Mouse (Mus musculus) heart, postnatal 14 days (tissue): ENCODE measurements around the gene Rab43. TPM values are rescaled to one million over a fixed set of nuclear protein-coding genes. Genes with fewer than 3 reads are reported as not detected.

Experiments used
- DNase-seq, 2 experiments: peaks; one replicate each; pipeline ENCODE4 v3.0.0; 2021 to 2022
- intact Hi-C: fragments of 180-260 bp; cut with DNase I; formaldehyde crosslinking; loops from one replicate; pipeline ENCODE4 v1.15.1; 2025
- long read RNA-seq, 2 experiments: library from polyadenylated mRNA; stranded (forward); transcript quantifications; one replicate each; pipeline ENCODE4 v2.0.0; 2021
- total RNA-seq, 2 experiments: library from RNA; stranded (reverse); gene quantifications; 2 replicates each; pipeline ENCODE4 v1.2.3; 2021

Gene Rab43
- total RNA-seq, result 10 to 100 TPM; 16.7 to 17.4 TPM
- long read RNA-seq, experiment 1, full-length matches to known transcripts, result 3 of 4 reads
- long read RNA-seq, experiment 1, partial matches to known transcripts, result 0 of 4 reads
- long read RNA-seq, experiment 1, other reads (novel, unspliced or antisense), result 1 of 4 reads
- long read RNA-seq, experiment 2, full-length matches to known transcripts, result 7 of 9 reads
- long read RNA-seq, experiment 2, partial matches to known transcripts, result 1 of 9 reads
- long read RNA-seq, experiment 2, other reads (novel, unspliced or antisense), result 1 of 9 reads

DNA sequence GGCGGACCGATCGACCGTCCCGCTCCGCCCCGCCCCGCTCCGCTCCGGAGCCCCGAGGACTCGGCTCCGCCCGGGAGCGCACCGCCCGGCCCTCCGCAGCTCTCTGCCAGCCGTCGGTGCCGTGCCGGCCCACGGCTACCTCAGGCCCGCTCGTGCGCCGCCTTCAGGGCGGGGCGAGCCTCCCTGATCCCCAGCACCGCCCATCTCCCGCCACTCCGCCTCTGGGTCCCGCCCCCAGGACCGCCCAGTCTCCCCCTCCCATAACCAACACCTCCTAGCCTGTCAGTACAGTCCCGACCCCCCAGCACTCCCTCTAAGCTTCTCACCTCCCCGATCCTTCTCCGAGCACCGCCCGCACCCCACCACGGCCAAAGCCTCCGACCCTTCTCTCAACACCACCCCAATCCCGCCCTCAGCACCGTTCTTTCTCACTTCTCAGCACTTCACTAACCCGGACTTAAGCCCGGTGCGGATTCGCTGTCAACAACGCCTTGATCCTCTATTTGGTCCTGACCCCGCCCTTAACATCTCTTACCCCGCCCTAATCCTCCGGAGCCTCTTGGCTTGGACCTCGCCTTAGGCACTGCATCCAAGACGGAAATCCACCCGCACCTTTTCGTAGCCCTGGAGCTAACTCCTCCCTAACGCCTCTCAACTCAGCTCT lies at the start of gene Rab43:
Gene Rab43, minus strand, starts transcription at position 490 of the 664 bp plus-strand sequence.
- DNase-seq, result peak; percentile 95 to 96
- intact Hi-C loops, result loop anchor here (5.0 kb wide), 1 partner anchor 50 kb away; no protein-coding TSS in a partner anchor

DNA sequence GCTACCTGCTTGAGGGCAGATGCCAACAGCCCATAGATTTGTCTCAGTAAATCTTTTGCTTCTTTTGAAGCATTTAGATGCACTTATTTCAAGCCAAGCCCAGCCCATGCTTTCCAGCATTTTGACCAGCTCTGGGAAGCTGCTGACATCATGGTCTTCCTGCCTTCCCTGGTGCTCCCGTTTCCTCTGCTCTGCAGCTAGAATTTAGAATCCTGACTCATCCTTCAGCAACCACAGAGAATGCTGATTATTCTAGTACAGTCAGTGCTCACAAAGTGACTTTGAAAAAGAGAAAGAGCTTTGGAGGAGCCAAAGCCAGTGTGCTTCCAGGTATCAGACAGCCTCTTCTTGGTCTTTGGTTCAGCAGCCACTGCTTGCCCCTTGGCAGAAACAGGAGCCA lies 45.1 kb upstream of the Rab43 start:
- intact Hi-C loops, result no loop called here
- DNase-seq, result no peak

DNA sequence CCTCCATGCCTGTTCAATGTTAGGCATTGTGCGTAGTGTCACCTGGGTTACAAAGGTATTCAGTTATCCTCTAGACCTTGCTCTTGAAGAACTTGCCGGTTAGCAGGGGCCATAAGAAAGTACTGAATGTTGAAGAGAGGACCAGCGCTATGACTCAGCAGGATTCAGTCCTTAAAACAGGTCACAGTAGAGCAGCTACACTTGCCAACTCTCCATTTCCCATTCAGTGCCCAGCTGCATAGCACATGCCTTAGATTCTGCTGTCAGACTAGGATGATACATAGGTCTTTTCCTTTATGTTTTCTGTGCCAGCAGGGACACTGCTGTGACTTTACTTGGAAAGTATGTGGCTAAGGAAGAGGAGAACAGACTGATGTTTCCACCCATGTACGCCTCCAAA lies 41.5 kb upstream of the Rab43 start:
- intact Hi-C loops, result no loop called here
- DNase-seq, result no peak

DNA sequence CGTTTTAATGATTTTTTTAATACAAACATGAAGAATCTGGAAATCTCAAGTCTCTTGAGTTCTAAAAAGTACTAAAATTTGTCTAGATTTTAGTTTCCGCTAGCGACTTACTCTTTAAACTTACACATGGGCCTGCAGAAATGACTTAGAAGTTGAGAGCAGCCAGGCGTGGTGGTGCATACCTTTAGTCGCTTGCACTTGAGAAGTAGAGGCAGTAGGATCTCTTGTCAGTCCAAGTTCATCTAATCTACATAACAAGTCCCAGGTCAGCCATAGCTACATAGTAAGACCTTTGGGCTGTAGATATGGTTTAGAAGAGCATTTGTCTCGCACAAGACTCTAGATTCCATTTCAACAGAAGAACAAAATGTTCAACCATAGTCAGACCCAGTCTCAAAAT lies 39.9 kb upstream of the Rab43 start:
- no peak for DNase-seq
- intact Hi-C loops, result loop anchor here (2.0 kb wide), 1 partner anchor 35 kb away; the partner anchor contains the start of gene Copg1

DNA sequence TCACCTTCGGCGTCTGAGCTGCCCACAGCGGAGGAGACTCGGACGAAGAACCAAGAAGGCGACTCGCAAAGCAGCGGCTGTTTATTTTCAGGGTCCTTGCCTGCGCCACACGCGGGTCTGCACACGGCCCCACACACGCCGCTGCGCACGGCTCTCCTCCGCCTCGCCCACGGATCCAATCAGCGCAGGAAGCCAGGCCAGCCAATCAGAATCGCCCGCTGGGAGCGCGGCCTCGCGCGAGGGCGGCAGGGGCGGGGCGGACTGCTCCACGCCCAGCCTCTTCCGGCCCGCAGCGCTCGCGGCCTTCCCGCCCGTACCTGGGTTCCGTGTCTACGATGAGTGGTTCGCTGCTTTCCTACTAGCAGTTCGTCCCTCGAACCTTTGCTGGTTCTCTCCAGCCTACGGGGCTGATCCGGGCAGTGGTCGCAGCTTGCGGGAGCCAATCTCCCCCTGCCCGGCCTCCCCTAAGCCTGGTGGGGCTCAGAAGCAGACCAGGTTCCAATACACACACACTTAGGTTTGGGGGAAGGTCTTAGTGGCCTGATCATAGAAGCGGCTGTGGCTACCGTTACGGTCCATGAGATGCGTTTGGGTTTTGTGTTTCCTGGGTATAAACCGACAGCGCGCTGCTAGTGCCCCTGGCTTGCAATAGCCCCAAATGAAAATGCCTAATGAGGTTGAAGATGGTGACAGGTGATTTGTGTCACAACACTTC lies 39.1 kb upstream of the Rab43 start, which contains the start of gene Cnbp:
Gene Cnbp, minus strand, starts transcription at position 207 of the 715 bp plus-strand sequence.
- peak; percentile 98 to 99 for DNase-seq
- intact Hi-C loops, result loop anchor here (2.0 kb wide), 1 partner anchor 36 kb away; the partner anchor contains the start of gene Copg1

DNA sequence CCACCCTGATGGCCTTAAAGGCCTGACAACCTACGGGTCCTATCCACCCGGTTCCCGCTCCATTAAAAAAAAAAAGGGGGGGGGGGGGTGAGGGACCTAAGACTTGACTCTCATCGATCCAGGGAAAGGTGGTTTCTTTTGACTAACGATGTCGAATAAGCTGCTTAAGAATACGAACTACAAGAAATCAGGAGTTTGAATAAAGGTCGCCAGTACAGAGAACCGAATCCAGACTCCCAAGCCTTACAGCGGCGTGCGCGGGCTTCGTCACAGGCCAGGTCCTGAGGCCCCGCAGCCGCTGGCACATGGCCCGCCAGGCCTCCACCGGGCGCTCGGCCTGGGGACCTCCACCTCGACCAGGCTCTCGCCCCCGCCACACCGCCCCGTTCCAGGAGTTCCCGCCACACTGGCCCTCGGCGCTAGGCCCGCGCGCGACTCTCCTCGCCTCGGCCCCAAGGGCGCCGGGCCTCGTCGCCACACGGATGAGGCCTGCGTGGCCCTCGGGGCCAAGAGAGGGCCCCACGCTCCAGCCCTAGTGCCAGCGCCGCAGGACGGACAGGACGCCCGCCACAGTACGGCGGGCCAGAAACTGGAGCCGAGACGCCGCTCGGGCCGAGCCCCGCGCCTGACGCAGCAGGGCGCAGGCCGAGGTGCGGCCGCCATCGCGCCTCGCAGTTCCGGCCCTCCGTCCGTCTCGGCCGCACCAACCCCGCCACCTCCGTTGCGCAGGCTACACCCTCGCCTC lies 38.4 kb upstream of the Rab43 start:
- intact Hi-C loops, result loop anchor here (2.0 kb wide), 1 partner anchor 36 kb away; the partner anchor contains the start of gene Copg1
- peak; percentile 72 to 73 for DNase-seq

DNA sequence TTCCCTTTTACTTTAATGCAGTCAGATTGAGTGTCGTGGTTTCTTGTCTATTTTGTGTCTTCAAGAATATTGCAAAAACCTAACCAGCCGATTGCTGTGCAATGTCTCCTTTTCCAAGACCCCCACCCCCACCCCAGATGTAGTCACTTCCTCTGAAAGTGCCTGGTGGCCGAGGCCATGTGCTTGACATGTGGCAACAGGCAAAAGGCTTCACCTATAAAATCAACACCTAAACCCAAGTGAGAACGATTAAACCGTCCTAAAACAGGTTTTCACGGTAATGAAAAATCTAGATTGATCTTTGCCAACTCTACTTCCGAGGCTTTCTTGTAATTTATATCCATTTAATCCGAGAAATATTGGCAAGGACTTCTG lies 37.8 kb upstream of the Rab43 start:
- no peak for DNase-seq
- intact Hi-C loops, result loop anchor here (2.0 kb wide), 1 partner anchor 37 kb away; the partner anchor contains the start of gene Copg1

DNA sequence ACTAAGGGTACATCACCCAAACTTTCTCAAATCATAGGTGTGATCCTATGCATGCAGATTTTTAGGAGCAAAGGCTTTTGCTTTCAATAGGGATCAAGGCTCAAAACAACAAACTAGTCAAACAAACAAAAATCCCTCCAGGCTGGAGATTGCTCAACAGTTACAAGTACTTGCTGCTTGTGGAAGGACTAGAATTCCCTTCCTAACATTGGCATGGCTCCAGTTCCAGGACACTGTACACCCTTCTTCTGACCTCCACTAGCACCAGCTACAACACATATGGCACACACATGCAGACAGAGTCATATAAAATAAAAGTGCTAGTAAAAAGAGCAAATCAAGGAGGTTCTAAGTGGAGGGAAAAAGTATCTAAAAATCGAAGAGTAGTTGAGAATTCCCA lies 34.8 kb upstream of the Rab43 start:
- intact Hi-C loops, result no loop called here
- no peak for DNase-seq

DNA sequence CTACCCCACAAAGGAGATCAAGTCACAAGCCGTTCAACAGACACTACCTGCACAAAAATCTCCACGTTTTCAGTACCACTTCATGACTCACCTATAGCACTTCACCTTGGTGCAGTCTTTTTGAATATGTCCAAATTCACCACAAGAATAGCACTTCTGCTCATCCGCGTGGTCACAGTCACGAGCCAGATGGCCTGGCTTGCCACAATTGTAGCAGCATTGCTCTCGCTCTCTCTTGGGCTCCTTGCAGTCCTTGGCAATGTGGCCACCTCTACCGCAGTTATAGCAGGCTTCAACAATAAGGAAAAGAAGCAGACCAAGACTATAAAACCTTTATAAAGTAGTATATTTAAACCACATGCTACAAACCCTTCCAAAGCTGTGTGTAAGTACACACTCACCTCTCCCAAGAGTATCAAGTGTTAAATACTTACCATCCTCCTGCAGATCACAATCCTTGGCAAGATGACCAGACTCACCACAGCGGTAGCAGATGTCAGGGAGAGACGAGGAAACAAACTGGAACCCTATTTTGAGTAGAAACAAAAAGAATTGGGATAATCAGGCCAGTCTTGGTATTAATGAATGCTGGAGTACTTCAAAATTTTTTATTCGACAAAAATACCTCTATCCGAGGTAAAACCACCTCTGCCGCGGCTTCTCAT lies 33.2 kb upstream of the Rab43 start:
- intact Hi-C loops, result no loop called here
- no peak for DNase-seq

DNA sequence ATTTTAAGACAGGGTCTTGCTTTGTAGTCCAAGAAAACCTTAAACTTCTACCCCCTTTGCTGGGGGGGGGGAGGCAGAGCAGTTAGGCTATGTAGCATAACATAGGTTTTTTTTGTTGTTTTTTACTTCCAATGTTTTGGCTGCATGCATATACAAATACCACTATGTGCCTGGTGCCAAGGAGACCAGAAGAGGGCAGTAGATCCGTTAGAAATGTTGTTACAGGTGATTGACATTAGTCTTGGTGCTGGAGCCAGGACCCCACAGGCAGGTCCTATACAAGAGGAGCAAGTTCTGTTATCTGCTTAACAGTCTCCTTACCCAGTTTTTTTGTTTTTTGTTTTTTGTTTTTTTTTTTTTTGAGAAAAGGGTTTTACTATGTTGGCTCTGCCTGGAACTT lies 30.3 kb upstream of the Rab43 start:
- intact Hi-C loops, result no loop called here
- DNase-seq, result no peak

DNA sequence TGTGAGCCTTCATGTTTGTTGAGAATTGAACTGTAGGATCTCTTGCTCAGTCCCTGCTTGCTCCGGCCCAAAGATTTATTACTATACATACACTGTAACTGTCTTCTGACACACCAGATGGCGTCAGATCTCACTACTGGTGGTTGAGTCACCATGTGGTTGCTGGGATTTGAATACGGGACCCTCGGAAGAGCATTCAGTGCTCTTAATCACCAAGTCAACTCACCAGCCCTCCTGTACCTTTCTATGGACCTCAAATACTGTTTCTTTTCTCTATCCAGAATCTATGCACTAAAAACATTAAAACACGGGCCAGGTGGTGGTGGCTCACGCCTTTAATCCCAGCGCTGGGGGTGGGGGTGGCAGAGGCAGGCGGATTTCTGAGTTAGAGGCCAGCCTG lies 29.7 kb upstream of the Rab43 start:
- intact Hi-C loops, result no loop called here
- DNase-seq, result no peak

DNA sequence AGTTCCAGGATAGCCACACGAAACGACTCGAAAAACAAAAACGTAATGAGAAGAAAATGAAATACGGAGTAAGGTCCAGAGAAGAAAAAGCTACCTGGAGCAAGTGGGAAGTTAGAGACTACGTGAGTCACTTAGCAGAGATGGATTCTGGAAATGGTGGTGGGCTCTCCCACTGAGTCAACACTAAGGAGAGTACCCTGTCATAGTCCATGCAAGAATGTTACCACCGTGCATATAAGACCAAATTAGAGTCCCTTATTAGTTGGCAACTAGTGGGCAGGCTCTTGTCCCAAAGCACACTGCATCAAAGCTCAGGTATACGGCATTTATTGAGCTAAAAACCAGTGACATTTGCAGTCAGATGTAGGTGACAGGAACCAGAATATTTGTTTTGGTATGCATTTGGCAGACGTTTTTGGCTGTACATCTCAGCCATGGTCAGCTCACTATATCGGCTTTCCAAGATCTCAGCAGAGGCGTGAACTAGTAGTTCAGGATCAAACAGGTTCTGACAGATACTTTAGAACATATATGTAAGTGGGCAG lies 27.9 kb upstream of the Rab43 start:
- DNase-seq, result no peak
- intact Hi-C loops, result no loop called here

DNA sequence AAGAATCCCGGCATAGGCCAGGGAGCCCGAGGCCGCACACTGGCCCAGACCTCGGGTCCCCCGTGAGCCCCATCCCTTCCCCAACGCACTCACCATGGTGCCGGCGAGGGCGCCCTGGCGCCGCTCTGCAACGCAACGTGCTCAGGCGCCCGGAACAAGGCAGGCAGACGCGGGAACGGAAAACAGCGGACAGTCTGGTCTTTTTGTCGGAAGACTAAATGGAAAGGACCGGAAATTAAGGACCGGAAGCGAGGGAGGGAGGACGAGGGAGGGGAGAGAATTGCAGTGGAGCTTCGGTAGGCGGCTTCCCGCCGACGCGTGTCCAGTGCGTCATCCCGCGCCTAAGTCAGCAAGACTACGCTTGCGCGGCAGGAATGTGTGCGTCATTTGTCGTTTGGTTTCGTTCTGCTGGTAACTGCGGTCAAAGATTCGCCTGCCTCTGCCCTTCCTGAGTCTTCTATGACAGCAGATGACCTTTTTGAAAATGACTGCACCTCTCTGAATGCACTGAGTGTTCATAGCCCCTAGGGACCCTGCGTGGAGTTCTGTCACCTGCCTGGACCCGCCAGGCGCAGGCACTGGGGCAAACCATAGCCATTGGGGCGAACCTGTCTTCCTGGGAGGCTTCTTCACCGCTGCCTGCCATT lies 26.7 kb upstream of the Rab43 start, which contains the start of gene Isy1:
Gene Isy1, minus strand, starts transcription at position 248 of the 647 bp plus-strand sequence.
- intact Hi-C loops, result no loop called here
- DNase-seq, result peak; percentile 91 to 93

DNA sequence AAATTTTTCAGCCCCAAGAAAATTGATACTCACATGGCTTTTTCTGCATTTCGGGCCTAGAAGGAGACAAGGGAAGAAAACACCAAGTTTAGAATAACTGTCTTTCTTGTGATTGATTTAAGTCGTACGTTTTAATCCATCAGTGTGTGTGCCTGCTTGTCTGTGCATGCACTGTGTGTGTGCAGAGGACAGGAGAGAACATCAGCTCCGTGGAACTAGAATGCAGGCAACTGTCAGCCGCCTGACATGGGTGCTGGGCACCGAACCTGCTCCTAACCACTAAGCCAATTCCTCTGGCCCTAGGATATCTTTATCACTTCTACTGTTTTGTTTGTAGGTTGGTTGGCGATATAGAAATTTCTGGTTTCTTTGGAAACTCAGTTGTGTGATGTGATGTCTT lies 23.7 kb upstream of the Rab43 start, which contains the start of gene Gm45140:
Gene Gm45140, minus strand, starts transcription at position 101 of the 400 bp plus-strand sequence.
- intact Hi-C loops, result no loop called here

DNA sequence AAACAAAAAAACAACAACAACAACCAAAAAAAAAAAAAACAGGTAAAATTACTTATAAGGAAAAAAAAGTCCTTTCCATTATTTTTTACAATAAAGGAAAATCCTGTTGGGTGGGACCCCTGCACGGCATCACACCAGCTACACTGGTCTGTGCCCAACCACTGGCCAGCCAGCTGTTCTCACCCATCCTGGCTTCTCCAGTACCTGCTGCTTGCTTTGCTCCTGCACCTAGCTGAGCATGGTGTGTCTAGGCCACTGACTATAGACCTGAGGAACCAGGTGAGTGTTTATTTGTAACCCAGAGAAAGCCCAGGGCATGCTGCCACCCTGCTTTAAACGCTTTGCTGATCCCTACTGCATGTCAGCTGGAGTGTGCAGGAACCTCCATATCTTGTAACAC lies 8.4 kb upstream of the Rab43 start:
- no peak for DNase-seq
- intact Hi-C loops, result no loop called here

More for the DNA sequence above, 23.7 kb upstream of the Rab43 start, which contains the start of gene Gm45140:
- DNase-seq, result no peak

DNA sequence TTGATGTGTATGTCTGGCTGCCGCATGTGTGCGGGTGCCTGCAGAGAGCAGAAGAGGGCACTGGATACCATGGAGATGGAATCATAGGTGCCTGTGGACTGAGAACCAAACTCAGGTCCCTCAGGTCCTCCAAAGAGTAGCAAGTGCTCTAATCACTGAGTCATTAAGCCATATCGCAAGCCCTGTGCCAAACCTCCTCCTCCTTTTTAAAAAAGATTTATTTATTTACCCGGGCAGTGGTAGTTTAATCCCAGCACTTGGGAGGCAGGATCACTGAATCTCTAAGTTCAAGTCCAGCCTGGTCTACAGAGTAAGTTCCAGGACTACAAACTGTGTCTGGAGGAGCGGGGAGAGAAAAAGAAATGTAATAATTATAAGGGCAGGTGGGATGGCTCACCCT lies 2.5 kb upstream of the Rab43 start:
- intact Hi-C loops, result loop anchor here (5.0 kb wide), 1 partner anchor 52 kb away; no protein-coding TSS in a partner anchor
- no peak for DNase-seq

DNA sequence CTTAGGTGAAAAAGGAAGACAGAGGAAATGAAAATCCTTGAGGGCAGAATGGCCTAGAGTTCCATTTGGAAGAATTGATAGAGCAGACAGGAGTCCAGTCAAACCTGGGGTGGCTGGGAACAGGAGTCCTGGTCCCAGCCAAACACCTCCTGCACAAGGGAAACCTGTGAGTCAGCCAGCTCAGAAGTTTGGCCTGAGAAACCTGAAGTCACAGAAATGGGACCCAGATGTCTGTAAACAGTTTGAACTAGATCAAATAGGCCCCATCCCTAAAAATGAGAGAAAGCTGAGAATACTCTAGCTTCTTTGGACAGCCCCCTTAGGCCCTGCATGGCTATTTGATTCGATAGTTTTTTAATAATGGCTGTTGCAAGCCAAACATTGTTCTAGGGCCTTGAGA lies 692 bp upstream of the Rab43 start:
- intact Hi-C loops, result loop anchor here (5.0 kb wide), 1 partner anchor 50 kb away; no protein-coding TSS in a partner anchor
- DNase-seq, result no peak
